Mouse (Mus musculus) liver, embryonic 12.5 days (tissue): ENCODE measurements around the gene Gsdmc4. TPM values are rescaled to one million over a fixed set of nuclear protein-coding genes. Genes with fewer than 3 reads are reported as not detected.
"Not testable (repeated sequence)": the region's sequence is repeated elsewhere in the genome, so short reads cannot be mapped to it uniquely, and the experiment has no call there.

ENCODE experiments used
- ATAC-seq: fragments of 200-750 bp; cut with Nextera tagmentation; 2 replicates; pipeline ENCODE4 v1.8.0; 2017; ENCODE audit warnings: moderate number of reproducible peaks, mild to moderate bottlenecking, moderate library complexity
- H3K27ac ChIP-seq: fragments of 300-500 bp; sonication (generic); 2 replicates; pipeline ENCODE4 v1.5.1; 2016; ENCODE audit warnings: mild to moderate bottlenecking
- H3K27me3 ChIP-seq: fragments of 300-500 bp; sonication (generic); replicated peaks from 2 replicates; pipeline ENCODE4 v1.6.1; 2016; ENCODE audit warnings: mild to moderate bottlenecking, moderate library complexity
- H3K36me3 ChIP-seq: fragments of 300-500 bp; sonication (generic); 2 replicates; pipeline ENCODE4 v1.6.1; 2016; ENCODE audit warnings: mild to moderate bottlenecking, moderate library complexity
- H3K4me1 ChIP-seq: fragments of 300-500 bp; sonication (generic); 2 replicates; pipeline ENCODE4 v1.6.1; 2016
- H3K4me2 ChIP-seq: fragments of 300-500 bp; sonication (generic); 2 replicates; pipeline ENCODE4 v1.6.1; 2016; ENCODE audit warnings: mild to moderate bottlenecking, moderate library complexity
- H3K4me3 ChIP-seq: fragments of 300-500 bp; sonication (generic); 2 replicates; pipeline ENCODE4 v1.5.1; 2016; ENCODE audit warnings: mild to moderate bottlenecking, moderate library complexity
- H3K9ac ChIP-seq: fragments of 300-500 bp; sonication (generic); 2 replicates; pipeline ENCODE4 v1.6.1; 2016; ENCODE audit warnings: mild to moderate bottlenecking, moderate library complexity
- H3K9me3 ChIP-seq: fragments of 300-500 bp; sonication (generic); replicated peaks from 2 replicates; pipeline ENCODE4 v1.6.1; 2016; ENCODE audit warnings: mild to moderate bottlenecking, moderate library complexity
- WGBS: fragments of 180-500 bp; shearing (Covaris S2); methylation state at CpG from one replicate; pipeline ENCODE4 v1.1.7; 2016; ENCODE audit not compliant: insufficient replicate concordance; 5-methylcytosine and 5-hydroxymethylcytosine counted together
- polyA plus RNA-seq: library from polyadenylated mRNA; unstranded; fragments of >200 nt; fragmentation: Nextera tagmentation; extraction: Ambion mirVana; gene quantifications from 2 replicates; pipeline ENCODE4 v1.2.1, GENCODE M21; 2016

Gene Gsdmc4
- polyA plus RNA-seq, 1 experiment from 2014 or later = not detected

GRCm38 (mm10) chr15:63916584-63916983, 4.5 kb upstream of the Gsdmc4 start:
- not testable (repeated sequence) for H3K9me3 ChIP-seq, H3K4me1 ChIP-seq, H3K4me3 ChIP-seq, H3K4me2 ChIP-seq, H3K27ac ChIP-seq, H3K36me3 ChIP-seq, H3K9ac ChIP-seq, ATAC-seq, H3K27me3 ChIP-seq
- WGBS = 58% methylated on average over 4 of the region's 4 CpGs

- not testable (repeated sequence) for H3K27me3 ChIP-seq, H3K4me3 ChIP-seq, ATAC-seq, H3K4me2 ChIP-seq, H3K9me3 ChIP-seq, H3K9ac ChIP-seq, H3K36me3 ChIP-seq, H3K27ac ChIP-seq, H3K4me1 ChIP-seq
These were observed 2.2 kb downstream of the Gsdmc4 start for GRCm38 (mm10) chr15:63909896-63910295.

DNA sequence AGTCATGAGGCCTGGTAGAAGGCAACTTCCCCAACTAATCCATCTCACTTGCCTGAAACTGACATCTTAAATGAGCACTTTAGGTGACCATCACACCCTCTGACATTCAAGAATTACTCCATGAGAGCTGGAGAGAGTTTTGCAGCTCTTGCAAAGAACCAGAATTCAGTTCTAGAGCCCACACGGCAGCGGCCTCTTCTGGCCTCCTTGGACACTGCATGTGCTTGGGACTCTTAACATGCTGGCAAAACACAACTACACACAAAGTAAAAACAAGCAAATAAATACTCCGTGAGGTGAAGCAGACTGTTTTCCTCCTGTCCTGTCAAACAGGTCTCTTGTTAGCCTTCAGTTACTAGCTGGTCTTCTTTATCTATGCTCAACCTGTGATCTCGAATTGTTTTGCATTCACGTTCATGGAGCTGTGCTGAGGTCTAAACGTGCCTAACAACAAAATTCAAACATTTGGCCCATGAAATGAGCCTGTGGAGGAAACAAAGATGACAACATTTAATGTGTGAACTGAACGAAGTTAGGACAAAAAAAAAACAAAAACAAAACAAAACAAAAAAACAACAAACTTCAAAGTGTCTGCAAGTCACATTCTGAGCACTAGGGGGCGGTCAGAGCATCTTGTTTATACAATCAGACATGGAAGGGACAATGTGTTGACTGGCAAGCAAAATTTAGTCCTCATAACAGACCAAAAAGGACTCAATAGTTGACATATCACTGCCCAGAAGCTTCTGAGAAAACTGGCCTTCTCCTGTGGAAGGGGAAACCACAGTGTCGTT, 16.3 kb downstream of the Gsdmc4 start:
- H3K9ac ChIP-seq, H3K27ac ChIP-seq, H3K27me3 ChIP-seq, ATAC-seq, H3K4me1 ChIP-seq, H3K36me3 ChIP-seq, H3K9me3 ChIP-seq: not testable (repeated sequence)
- peak overlapping the region; percentile 44 for H3K4me2 ChIP-seq
- WGBS = 24% methylated on average over 9 of the region's 9 CpGs
- H3K4me3 ChIP-seq = 0 out of 2 replicates have a peak overlapping the region, but pooled peaks have one; percentile 5

- not testable (repeated sequence) for H3K36me3 ChIP-seq, ATAC-seq, H3K9me3 ChIP-seq, H3K27me3 ChIP-seq, H3K4me2 ChIP-seq, H3K27ac ChIP-seq, H3K9ac ChIP-seq, H3K4me1 ChIP-seq, H3K4me3 ChIP-seq
- 36% methylated on average over 4 of the region's 5 CpGs for WGBS
These were observed 23.7 kb downstream of the Gsdmc4 start for GRCm38 (mm10) chr15:63888440-63888839.

GRCm38 (mm10) chr15:63887949-63888348, 24.1 kb downstream of the Gsdmc4 start:
- not testable (repeated sequence) for H3K27ac ChIP-seq, ATAC-seq, H3K4me2 ChIP-seq, H3K36me3 ChIP-seq, H3K9ac ChIP-seq, H3K4me1 ChIP-seq, H3K9me3 ChIP-seq, H3K27me3 ChIP-seq, H3K4me3 ChIP-seq
- WGBS = no CpG with 5 or more reads among the region's 5 CpGs

- not testable (repeated sequence) for H3K36me3 ChIP-seq, H3K4me2 ChIP-seq, H3K9ac ChIP-seq, H3K9me3 ChIP-seq, H3K27ac ChIP-seq, H3K4me3 ChIP-seq, H3K4me1 ChIP-seq, H3K27me3 ChIP-seq, ATAC-seq
- 67% methylated on average over 1 of the region's 3 CpGs for WGBS
These were observed 33.6 kb downstream of the Gsdmc4 start, which contains the start of gene Gsdmc3 for GRCm38 (mm10) chr15:63878458-63878857. Gene Gsdmc3, minus strand, starts transcription at chr15:63878558.

DNA sequence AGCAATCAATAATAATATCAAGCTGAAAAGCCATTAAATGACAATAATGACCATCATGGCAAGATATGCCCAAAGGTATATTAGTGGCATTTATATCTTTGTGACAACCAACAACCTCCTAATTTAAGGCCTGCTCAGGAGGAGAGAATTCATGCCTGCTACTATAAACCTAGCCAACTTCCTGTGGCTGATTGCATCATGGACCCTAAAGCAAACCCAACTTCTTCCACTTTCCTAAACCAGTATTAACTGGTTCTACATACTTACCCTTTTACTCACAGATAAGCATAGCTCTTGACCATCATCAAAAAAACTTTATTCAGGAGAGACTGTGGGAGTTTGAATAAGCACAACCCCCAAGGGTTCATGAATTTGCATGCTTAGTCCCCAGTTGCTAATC, 35.9 kb downstream of the Gsdmc4 start:
- H3K36me3 ChIP-seq, H3K27me3 ChIP-seq, H3K27ac ChIP-seq, ATAC-seq, H3K9ac ChIP-seq, H3K4me1 ChIP-seq, H3K4me3 ChIP-seq, H3K4me2 ChIP-seq, H3K9me3 ChIP-seq: not testable (repeated sequence)

- 28% methylated on average over 5 of the region's 5 CpGs for WGBS
- H3K4me3 ChIP-seq, H3K27me3 ChIP-seq: not testable (repeated sequence)
These were observed 50.1 kb downstream of the Gsdmc4 start for GRCm38 (mm10) chr15:63861965-63862364.

More at GRCm38 (mm10) chr15:63861965-63862364, 50.1 kb downstream of the Gsdmc4 start:
- not testable (repeated sequence) for H3K9ac ChIP-seq, H3K36me3 ChIP-seq, H3K27ac ChIP-seq, H3K4me2 ChIP-seq, H3K4me1 ChIP-seq, H3K9me3 ChIP-seq, ATAC-seq

Other genes starting within 250 kb of the Gsdmc4 start
- not detected in 2 replicates for gene Gsdmc2, start 67.1 kb downstream of the Gsdmc4 start, polyA plus RNA-seq
- not detected in 2 replicates for gene Gsdmc3, start 33.7 kb downstream of the Gsdmc4 start, polyA plus RNA-seq
- 49.6 and 51.0 TPM in 2 replicates for gene Fam49b, start 148.2 kb upstream of the Gsdmc4 start, polyA plus RNA-seq